Mouse (Mus musculus) ES-CJ7 (cell line): ENCODE data around the gene Rffl.
"Not testable (repeated sequence)": the region's sequence is repeated elsewhere in the genome, so short reads cannot be mapped to it uniquely, and the experiment has no call there.

Source experiments
- DNase-seq: peaks from one replicate; pipeline ENCODE4 v3.0.0; 2011; ENCODE audit warnings: low read depth, low spot score

Rffl gene

GRCm38 (mm10) chr11:82845415-82846078 is 25.5 kb downstream of the Rffl start:
- DNase-seq, result no peak

- no peak for DNase-seq
Measured at GRCm38 (mm10) chr11:82844771-82845414, 26.1 kb downstream of the Rffl start.

- no peak for DNase-seq
Measured at GRCm38 (mm10) chr11:82838511-82838910, 32.5 kb downstream of the Rffl start.

- no peak for DNase-seq
Measured at GRCm38 (mm10) chr11:82837848-82838247, 33.2 kb downstream of the Rffl start.

- DNase-seq, result no peak
Measured at GRCm38 (mm10) chr11:82837192-82837591, 33.8 kb downstream of the Rffl start.

- no peak for DNase-seq
Measured at GRCm38 (mm10) chr11:82835616-82836432, 35.2 kb downstream of the Rffl start.

- DNase-seq, result not testable (repeated sequence)
Measured at GRCm38 (mm10) chr11:82834359-82834758, 36.7 kb downstream of the Rffl start.

GRCm38 (mm10) chr11:82833929-82834328 is 37.1 kb downstream of the Rffl start:
- DNase-seq, result no peak

- not testable (repeated sequence) for DNase-seq
Measured at GRCm38 (mm10) chr11:82832402-82832801, 38.6 kb downstream of the Rffl start.

GRCm38 (mm10) chr11:82831008-82831893 is 39.8 kb downstream of the Rffl start:
- no peak for DNase-seq

GRCm38 (mm10) chr11:82826818-82827217 is 44.2 kb downstream of the Rffl start:
- no peak for DNase-seq

- DNase-seq, result no peak
Measured at GRCm38 (mm10) chr11:82820788-82821456, 50.1 kb downstream of the Rffl start.

GRCm38 (mm10) chr11:82819350-82819749 is 51.7 kb downstream of the Rffl start:
- peak; percentile 85 for DNase-seq

- DNase-seq, result no peak
Measured at GRCm38 (mm10) chr11:82808485-82808884, 62.5 kb downstream of the Rffl start.

- DNase-seq, result no peak
Measured at GRCm38 (mm10) chr11:82807370-82807769, 63.6 kb downstream of the Rffl start.

- DNase-seq, result no peak
Measured at GRCm38 (mm10) chr11:82806656-82807055, 64.4 kb downstream of the Rffl start.

GRCm38 (mm10) chr11:82783453-82783852 is 87.6 kb downstream of the Rffl start:
- no peak for DNase-seq

GRCm38 (mm10) chr11:82782197-82782596 is 88.8 kb downstream of the Rffl start:
- no peak for DNase-seq

- peak; percentile 94 for DNase-seq
Measured at GRCm38 (mm10) chr11:82780983-82781903, 89.8 kb downstream of the Rffl start, which contains the start of gene Lig3. Lig3 (plus strand) TSS chr11:82781108.

- peak; percentile 30 for DNase-seq
Measured at GRCm38 (mm10) chr11:82780134-82780533, 90.9 kb downstream of the Rffl start.
